Mouse (Mus musculus): ENCODE measurements around the gene Cd3d.

- TF ChIP-seq TAL1 (IDR thresholded peaks at IDR 0.05; ENCODE audit: low read length) (no peak), GATA1 (IDR thresholded peaks at IDR 0.05; ENCODE audit: low read length) (no peak)
These were observed at the start of gene Cd3d for GRCm38 (mm10) chr9:44981676-44982075.
